Mouse (Mus musculus) erythroblast, embryonic 14.5 days (primary cell): Measurements from ENCODE around the gene Aagab.

Experiments used
- GATA1 ChIP-seq: IDR thresholded peaks from 2 replicates; pipeline ENCODE4 v1.6.1; 2012; ENCODE audit warnings: low read length, inconsistent platforms, mixed read lengths
- TAL1 ChIP-seq: IDR thresholded peaks from 3 replicates; pipeline ENCODE4 v1.6.1; 2012; ENCODE audit warnings: low read length, inconsistent platforms, mixed read lengths

- TF ChIP-seq TAL1 (no peak), GATA1 (no peak)
Measured at GRCm38 (mm10) chr9:63632045-63632444, 29.6 kb downstream of the Aagab start.
